Mouse (Mus musculus) liver, embryonic 15.5 days (tissue): Measurements from ENCODE around the gene Hnrnpc. TPM values are rescaled to one million over a fixed set of nuclear protein-coding genes. Genes with fewer than 3 reads are reported as not detected.
A peak's percentile ranks its signal among the peaks of the same experiment; 100 is the strongest.
"Not testable (repeated sequence)": the region's sequence is repeated elsewhere in the genome, so short reads cannot be mapped to it uniquely, and the experiment has no call there.

Experiments
- ATAC-seq: fragments of 200-750 bp; cut with Nextera tagmentation; 2 replicates; pipeline ENCODE4 v1.8.0; 2017; ENCODE audit warnings: moderate number of reproducible peaks, mild to moderate bottlenecking, moderate library complexity; ENCODE audit not compliant: insufficient read depth
- H3K27ac ChIP-seq: fragments of 300-500 bp; sonication (generic); replicated peaks from 2 replicates; pipeline ENCODE4 v1.5.1; 2015; ENCODE audit warnings: mild to moderate bottlenecking, inconsistent platforms
- H3K27me3 ChIP-seq: fragments of 300-500 bp; sonication (generic); 2 replicates; pipeline ENCODE4 v1.6.1; 2015; ENCODE audit warnings: mild to moderate bottlenecking, inconsistent platforms
- H3K36me3 ChIP-seq: fragments of 300-500 bp; sonication (generic); replicated peaks from 2 replicates; pipeline ENCODE4 v1.6.1; 2015; ENCODE audit warnings: moderate library complexity, mild to moderate bottlenecking, inconsistent platforms
- H3K4me1 ChIP-seq: fragments of 300-500 bp; sonication (generic); replicated peaks from 2 replicates; pipeline ENCODE4 v1.6.1; 2015; ENCODE audit warnings: inconsistent platforms
- H3K4me2 ChIP-seq: fragments of 300-500 bp; sonication (generic); 2 replicates; pipeline ENCODE4 v1.6.1; 2015; ENCODE audit warnings: moderate library complexity, mild to moderate bottlenecking, inconsistent platforms
- H3K4me3 ChIP-seq: fragments of 300-500 bp; sonication (generic); replicated peaks from 2 replicates; pipeline ENCODE4 v1.5.1; 2015; ENCODE audit warnings: mild to moderate bottlenecking, inconsistent platforms
- H3K9ac ChIP-seq: fragments of 300-500 bp; sonication (generic); 2 replicates; pipeline ENCODE4 v1.6.1; 2015; ENCODE audit warnings: moderate library complexity, mild to moderate bottlenecking, inconsistent platforms
- H3K9me3 ChIP-seq: fragments of 300-500 bp; sonication (generic); replicated peaks from 2 replicates; pipeline ENCODE4 v1.6.1; 2016; ENCODE audit warnings: inconsistent platforms
- WGBS: fragments of 180-500 bp; shearing (Covaris S2); methylation state at CpG from one replicate; pipeline ENCODE4 v1.1.7; 2015; ENCODE audit warnings: mixed read lengths; ENCODE audit not compliant: insufficient replicate concordance; 5-methylcytosine and 5-hydroxymethylcytosine counted together
- polyA plus RNA-seq: library from polyadenylated mRNA; unstranded; fragments of >200 nt; fragmentation: Nextera tagmentation; extraction: Ambion mirVana; gene quantifications from 2 replicates; pipeline ENCODE4 v1.2.1, GENCODE M21; 2015

Gene Hnrnpc
- polyA plus RNA-seq, 1 experiment from 2014 or later: 238 TPM

DNA sequence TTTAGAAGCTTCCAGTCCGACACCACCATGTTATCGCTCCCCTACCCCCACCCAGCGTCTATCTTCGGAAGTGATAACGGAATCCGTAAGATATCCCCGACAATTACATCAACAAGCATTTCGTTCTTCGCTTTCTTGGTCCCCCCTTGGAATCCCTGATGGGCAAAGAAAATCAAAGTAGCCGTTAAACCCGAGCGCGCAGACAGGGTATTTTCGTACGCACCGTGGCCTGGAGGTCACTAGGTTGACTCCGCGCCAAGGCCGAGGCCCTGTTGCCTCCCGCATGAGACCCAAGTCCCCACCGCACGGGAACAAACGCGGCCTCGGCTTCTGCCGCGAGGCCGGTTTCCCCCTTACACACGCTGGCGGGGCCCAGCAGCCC lies 363 bp downstream of the Hnrnpc start:
- no peaks in the 10 kb centered on the region for H3K27me3 ChIP-seq
- peak overlapping the region; percentile 79 for H3K4me2 ChIP-seq
- no peaks in the 10 kb centered on the region for H3K9me3 ChIP-seq
- H3K4me1 ChIP-seq: peaks cover 56% of the 10 kb centered on the region
- ATAC-seq: peak; percentile 3; the same call in 1 of the 2 replicates
- peak overlapping the region; percentile 96 for H3K27ac ChIP-seq
- peaks cover 16% of the 10 kb centered on the region for H3K36me3 ChIP-seq
- peak overlapping the region; percentile 90 for H3K9ac ChIP-seq
- peak overlapping the region; percentile 86 for H3K4me3 ChIP-seq
- 0% methylated on average over 30 of the region's 30 CpGs for WGBS

DNA sequence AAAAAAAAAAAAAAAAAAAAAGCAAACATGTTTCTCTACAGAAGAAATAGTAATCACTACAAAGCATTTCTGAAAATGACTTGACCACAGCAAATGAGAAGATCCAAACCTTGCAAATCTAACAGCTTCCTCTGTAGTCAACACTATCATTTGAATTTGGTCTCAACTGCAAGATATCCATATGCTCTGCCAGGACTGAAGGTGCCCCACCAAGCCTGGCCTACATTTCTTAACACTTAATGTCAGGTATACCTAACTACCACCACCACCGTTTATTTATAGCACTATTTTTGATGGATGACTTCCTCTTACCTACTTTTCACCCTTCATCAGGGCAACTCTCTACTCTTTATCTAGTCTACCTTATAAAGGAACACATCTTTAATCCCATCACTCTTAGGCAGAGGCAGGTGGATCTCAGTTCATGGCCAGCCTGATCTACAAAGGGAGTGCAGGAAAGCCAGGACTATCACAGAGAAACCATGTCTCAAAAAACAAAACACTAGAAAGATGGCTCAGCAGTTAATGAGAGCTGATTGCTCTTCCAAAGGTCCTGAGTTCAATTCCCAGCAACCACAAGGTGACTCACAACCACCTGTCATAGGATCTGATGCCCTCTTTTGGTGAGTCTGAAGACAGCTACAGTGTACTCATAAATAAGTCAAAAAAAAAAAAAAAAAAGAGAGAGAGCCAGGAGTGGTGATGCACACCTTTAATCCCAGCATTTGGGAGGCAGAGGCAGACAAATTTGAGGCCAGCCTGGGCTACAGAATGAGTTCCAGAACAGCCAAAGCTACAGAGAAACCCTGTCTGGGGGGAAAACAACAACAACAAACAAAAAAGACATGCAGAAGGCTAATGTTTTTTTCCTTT lies 2.3 kb downstream of the Hnrnpc start:
- Histone ChIP-seq H3K36me3 (peaks cover 26% of the 10 kb centered on the region), H3K4me1 (peaks cover 51% of the 10 kb centered on the region), H3K9ac (peak overlapping the region; percentile 90; the same call in 1 of the 2 replicates), H3K9me3 (no peaks in the 10 kb centered on the region), H3K27ac (no peak overlapping the region; the same call in none of the 2 replicates), H3K4me2 (peak overlapping the region; percentile 79), H3K27me3 (no peaks in the 10 kb centered on the region), H3K4me3 (peak overlapping the region; percentile 86)
- 23% methylated on average over 1 of the region's 1 CpGs for WGBS
- ATAC-seq: no peak

DNA sequence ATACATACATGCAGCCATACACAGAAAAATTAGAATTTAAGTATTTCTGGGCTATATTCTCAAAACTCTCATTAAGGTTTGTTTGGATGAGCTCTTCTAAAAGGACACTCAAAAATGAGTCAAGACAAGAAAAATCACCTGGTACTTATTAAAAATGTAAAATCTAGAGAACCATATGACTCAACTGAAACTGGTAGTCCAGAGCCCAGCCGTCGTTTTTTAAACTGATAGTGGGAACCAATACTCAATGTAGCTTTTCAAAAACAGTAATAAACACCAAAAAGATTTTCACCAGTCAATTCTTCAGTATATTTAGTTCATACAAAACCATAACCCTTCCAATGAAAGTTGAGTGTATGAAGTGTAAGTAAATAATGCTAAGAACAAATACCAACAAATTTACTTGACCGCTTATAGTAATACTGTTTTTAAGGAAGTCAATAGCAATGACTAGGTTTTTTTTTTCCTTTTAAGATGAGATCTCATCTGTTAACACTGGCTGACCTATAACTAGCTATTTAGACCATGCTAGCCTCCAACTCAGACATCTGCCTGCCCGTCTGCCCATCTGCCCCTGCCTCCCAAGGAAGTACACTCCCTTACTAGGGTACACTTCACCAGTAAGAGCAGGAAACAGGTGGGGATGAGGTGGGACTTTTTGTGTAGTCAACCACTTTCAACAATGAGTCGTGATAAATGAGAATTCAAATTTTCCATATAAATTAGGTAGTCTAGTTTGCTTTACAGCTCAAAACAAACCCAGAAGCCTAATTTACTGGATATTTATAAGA lies 3.5 kb downstream of the Hnrnpc start:
- 42% methylated on average over 5 of the region's 5 CpGs for WGBS
- Histone ChIP-seq H3K4me1 (peaks cover 45% of the 10 kb centered on the region), H3K9ac (no peak overlapping the region), H3K36me3 (peaks cover 37% of the 10 kb centered on the region), H3K4me2 (peak overlapping the region; percentile 45), H3K27ac (no peak overlapping the region), H3K9me3 (no peaks in the 10 kb centered on the region), H3K27me3 (no peaks in the 10 kb centered on the region), H3K4me3 (peak overlapping the region; percentile 86; the same call in 1 of the 2 replicates)
- ATAC-seq: no peak

DNA sequence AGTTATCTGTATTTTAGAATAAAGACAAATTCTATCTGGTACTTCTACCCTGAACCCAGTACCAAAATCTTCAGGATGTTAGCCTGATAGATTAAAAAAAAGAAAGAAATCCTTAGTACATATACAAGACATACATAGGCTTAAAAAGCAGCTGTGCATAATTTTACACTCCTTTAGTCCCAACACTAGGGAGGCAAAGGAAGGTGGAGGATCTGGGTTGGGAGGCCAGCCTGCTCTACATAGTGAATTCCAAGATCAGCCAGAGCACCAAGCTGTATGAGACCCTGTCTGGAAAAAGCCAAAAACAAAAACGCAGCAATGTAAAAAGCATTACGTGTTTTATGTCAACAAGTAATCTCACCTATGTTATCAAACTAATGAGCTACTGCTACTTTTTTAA lies 4.3 kb downstream of the Hnrnpc start:
- no peak for ATAC-seq
- no peaks in the 10 kb centered on the region for H3K27me3 ChIP-seq

DNA sequence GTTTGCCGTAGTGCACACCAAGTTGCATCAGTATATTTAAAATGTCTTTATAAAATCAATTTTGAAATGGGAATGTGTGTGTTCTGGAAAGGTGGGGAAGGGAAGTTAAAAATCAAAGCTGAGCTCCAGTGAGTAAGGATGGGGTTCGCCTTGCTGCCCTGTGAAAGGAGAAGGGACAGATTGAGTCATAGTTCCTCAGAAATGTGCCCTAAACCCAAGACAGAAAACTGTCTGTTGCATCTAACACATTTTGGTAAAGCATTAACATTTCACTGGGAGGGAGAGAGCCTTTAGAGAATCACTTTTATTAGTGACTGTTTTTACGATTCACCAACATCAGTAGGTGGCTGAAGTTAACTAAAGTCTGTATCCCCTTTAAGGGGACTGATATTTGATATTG lies 5.4 kb downstream of the Hnrnpc start:
- ATAC-seq, H3K4me2 ChIP-seq, H3K9me3 ChIP-seq, H3K9ac ChIP-seq, H3K4me3 ChIP-seq, H3K27ac ChIP-seq, H3K27me3 ChIP-seq: not testable (repeated sequence)
- Histone ChIP-seq H3K4me1 (peaks cover 35% of the 10 kb centered on the region), H3K36me3 (peaks cover 54% of the 10 kb centered on the region)
- 73% methylated on average over 3 of the region's 3 CpGs for WGBS

More for the DNA sequence above, 4.3 kb downstream of the Hnrnpc start:
- no peak overlapping the region for H3K27ac ChIP-seq
- H3K9ac ChIP-seq: no peak overlapping the region
- no peaks in the 10 kb centered on the region for H3K9me3 ChIP-seq
- WGBS: 75% methylated on average over 2 of the region's 2 CpGs
- peaks cover 45% of the 10 kb centered on the region for H3K36me3 ChIP-seq
- H3K4me2 ChIP-seq: peak overlapping the region; percentile 20; the same call in 1 of the 2 replicates
- no peak overlapping the region for H3K4me3 ChIP-seq
- peaks cover 38% of the 10 kb centered on the region for H3K4me1 ChIP-seq

DNA sequence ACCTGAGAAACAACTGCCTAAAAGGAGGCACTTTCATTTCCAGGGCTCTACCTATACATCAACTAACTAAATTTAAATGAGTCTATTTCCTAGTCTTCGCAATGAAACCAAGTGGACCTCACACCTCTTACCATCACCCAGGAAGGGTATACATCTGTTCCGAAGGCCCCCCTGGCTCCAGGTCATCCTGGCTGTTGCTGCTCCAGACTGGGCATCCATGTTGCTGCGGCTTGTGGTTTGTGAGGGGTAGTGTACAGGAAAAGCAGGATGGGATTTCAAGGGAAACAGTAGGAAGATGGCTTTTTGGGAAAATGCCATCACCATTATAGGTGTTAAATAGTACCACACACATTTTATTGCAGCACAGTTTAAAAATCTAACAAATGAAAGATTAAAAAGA lies 6.6 kb downstream of the Hnrnpc start:
- H3K27ac ChIP-seq, H3K27me3 ChIP-seq, H3K9ac ChIP-seq, H3K4me2 ChIP-seq, ATAC-seq, H3K4me3 ChIP-seq, H3K9me3 ChIP-seq: not testable (repeated sequence)
- Histone ChIP-seq H3K4me1 (peaks cover 31% of the 10 kb centered on the region), H3K36me3 (peaks cover 65% of the 10 kb centered on the region)
- WGBS: 95% methylated on average over 3 of the region's 3 CpGs

DNA sequence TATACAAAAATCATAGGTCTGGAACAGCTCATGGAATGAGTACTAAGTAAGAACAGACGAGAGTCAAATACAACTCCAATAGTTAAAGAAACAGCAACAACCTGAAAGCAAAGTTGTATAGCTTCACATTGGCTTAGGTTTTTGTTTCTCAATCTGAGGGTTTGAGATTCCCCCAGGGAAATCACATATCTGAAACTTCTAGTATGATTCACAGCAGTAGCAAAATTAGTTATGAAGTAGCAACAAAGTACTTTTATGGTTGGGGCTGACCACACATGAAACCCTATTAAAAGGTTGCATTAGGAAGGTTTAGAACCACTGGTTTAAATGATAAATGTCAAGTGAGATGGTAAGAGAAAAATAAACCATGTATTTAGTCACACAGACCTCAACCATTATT lies 9.3 kb downstream of the Hnrnpc start:
- Histone ChIP-seq H3K4me3 (no peak overlapping the region), H3K9me3 (no peaks in the 10 kb centered on the region), H3K27me3 (no peaks in the 10 kb centered on the region), H3K36me3 (peaks cover 80% of the 10 kb centered on the region), H3K27ac (no peak overlapping the region), H3K4me2 (no peak overlapping the region), H3K9ac (no peak overlapping the region), H3K4me1 (peaks cover 10% of the 10 kb centered on the region)
- WGBS: 77% methylated on average over 1 of the region's 1 CpGs
- no peak for ATAC-seq

DNA sequence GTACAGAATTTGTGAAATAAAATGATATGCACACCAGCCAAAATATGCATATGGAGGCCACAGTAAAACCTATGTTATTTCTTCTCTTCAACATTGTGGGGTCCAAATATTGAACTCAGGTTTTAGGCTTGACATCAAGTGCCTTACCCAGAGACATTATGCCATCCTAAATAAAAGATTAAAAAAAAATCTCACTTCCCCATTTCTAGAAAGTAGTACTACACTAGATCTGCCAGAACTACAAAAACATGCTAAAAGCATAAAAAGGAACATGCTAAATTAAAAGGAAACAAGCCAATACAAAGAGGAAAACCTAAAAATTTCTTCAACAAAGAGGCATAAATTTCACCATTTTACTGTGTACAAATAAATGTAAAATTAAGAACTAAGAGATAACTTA lies 20.7 kb downstream of the Hnrnpc start:
- Histone ChIP-seq H3K36me3 (peaks cover 86% of the 10 kb centered on the region), H3K4me1 (0 out of 2 replicates have a peak, but pooled peaks cover 3% of the 10 kb centered on the region), H3K9me3 (no peaks in the 10 kb centered on the region), H3K4me3 (no peak overlapping the region), H3K27me3 (no peaks in the 10 kb centered on the region), H3K4me2 (no peak overlapping the region), H3K9ac (no peak overlapping the region), H3K27ac (no peak overlapping the region)
- ATAC-seq: no peak

DNA sequence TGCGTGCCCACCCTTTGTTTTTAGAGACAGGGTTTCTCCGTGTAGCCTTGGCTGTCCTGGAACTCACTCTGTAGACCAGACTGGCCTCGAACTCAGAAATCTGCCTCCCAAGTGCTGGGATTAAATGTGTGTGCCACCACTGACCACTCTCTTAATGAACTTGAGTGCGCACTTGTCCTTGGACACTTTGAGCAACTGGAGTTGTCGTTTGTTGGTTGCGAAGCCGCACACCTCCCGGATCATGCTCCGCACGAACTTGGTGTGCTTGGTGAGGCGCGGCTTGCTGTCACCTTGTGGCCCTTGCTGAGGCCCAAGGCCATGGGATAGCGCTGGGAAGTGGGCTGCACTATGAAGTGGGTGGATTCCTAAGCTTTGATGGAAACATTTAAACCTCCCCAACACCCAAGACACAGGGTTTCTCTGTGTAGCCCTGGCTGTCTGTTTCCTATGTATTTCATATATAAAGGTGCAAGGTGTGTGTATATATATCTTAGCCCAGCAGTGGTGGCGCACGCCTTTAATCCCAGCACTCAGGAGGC lies 32.2 kb downstream of the Hnrnpc start:
- peaks cover 60% of the 10 kb centered on the region for H3K36me3 ChIP-seq
- H3K9ac ChIP-seq: no peak overlapping the region
- H3K9me3 ChIP-seq: no peaks in the 10 kb centered on the region
- no peaks in the 10 kb centered on the region for H3K4me1 ChIP-seq
- H3K27ac ChIP-seq: no peak overlapping the region
- ATAC-seq: no peak
- no peak overlapping the region for H3K4me3 ChIP-seq
- no peak overlapping the region for H3K4me2 ChIP-seq
- WGBS: 89% methylated on average over 15 of the region's 15 CpGs
- no peaks in the 10 kb centered on the region for H3K27me3 ChIP-seq

DNA sequence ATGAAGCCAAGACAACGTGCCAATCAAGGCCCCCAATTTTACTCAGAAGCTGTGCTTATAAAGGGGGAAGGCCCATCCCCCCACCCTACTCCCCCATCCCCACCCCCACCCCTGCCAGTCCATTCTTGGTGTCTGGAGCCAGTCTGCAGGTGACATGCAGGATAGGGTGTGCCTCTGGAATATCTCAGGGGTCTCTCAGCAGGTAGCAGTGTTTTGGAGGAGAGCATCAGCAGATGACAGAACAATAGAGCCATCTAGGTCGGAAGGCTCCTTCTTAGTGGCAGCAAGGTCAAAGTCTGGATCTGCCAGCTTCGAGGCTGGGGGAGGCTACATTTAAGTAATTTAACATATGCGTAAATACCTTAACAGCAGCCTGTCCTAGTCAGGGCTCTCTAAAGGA lies 37.7 kb downstream of the Hnrnpc start:
- WGBS: 50% methylated on average over 4 of the region's 4 CpGs
- Histone ChIP-seq H3K9ac (no peak overlapping the region), H3K4me3 (no peak overlapping the region), H3K36me3 (peaks cover 6% of the 10 kb centered on the region), H3K27me3 (no peaks in the 10 kb centered on the region), H3K9me3 (no peaks in the 10 kb centered on the region), H3K4me2 (no peak overlapping the region), H3K4me1 (no peaks in the 10 kb centered on the region), H3K27ac (no peak overlapping the region)
- no peak for ATAC-seq

DNA sequence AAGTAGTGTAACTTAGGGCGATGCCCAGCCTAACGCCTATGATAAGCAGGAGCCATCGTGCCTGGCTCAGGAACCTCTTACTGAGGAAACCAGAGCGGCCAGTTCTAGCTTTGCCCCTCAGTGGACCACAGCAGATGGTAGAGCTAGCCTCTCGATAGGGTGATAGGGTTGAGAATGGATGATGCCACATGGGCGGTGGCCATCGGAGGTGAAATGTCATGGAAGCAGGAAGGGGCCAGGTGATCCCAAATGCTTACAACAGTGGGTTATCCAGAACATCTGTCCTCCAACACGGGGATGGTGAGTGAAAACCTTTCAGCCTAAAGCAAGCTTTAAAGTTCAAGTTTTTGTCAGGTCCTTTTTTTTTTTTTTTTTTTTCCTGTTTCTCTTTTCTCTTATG lies 42.0 kb downstream of the Hnrnpc start:
- Histone ChIP-seq H3K36me3 (no peaks in the 10 kb centered on the region), H3K27me3 (no peaks in the 10 kb centered on the region), H3K4me1 (no peaks in the 10 kb centered on the region), H3K27ac (no peak overlapping the region), H3K4me2 (no peak overlapping the region), H3K9ac (no peak overlapping the region), H3K4me3 (no peak overlapping the region), H3K9me3 (no peaks in the 10 kb centered on the region)
- WGBS: 71% methylated on average over 8 of the region's 8 CpGs
- ATAC-seq: no peak
